In genomic region chr11:17549148-17549547, GRCm38 (mm10) we compare ENCODE assay signal across 21 mouse cellular contexts.
"Had no signal": no experiment of that assay in that cellular context is flagged by ENCODE, and none has a peak within 500 bp of the region (broad histone marks: within the 10 kb centered on the region; RNA-seq: fewer than 3 reads in every experiment).

No protein-coding gene starts in this region.

- H3K9me3 ChIP-seq: limb, embryonic 10.5 days; limb, embryonic 13.5 days; liver, embryonic 15.5 days; lung, embryonic 15.5 days; midbrain, embryonic 10.5 days; midbrain, embryonic 13.5 days had no signal

- DNase-seq: kidney, adult 2 months; kidney, postnatal 25 days; layer of hippocampus, adult 9-11 months; liver; lung, adult 18-20 months; lung, postnatal 10 days; lung, postnatal 36 days; thymus, adult 2 months; thymus, postnatal 14 days; thymus, postnatal 4 days had no signal

- H3K9ac ChIP-seq: limb, embryonic 13.5 days; liver, embryonic 12.5 days; liver, embryonic 15.5 days; lung, embryonic 15.5 days; midbrain, embryonic 13.5 days had no signal

- ATAC-seq: liver, embryonic 12.5 days; midbrain, embryonic 13.5 days had no signal

- H3K27ac ChIP-seq: kidney, postnatal 0 days; layer of hippocampus, adult 2 months; limb, embryonic 10.5 days; limb, embryonic 13.5 days; liver, embryonic 12.5 days; liver, embryonic 15.5 days; lung, embryonic 15.5 days; midbrain, embryonic 10.5 days; midbrain, embryonic 13.5 days; stomach, postnatal 0 days had no signal

- H3K4me3 ChIP-seq: layer of hippocampus, adult 2 months; limb, embryonic 10.5 days; limb, embryonic 13.5 days; liver, embryonic 12.5 days; liver, embryonic 15.5 days; lung, embryonic 15.5 days; midbrain, embryonic 10.5 days; midbrain, embryonic 13.5 days had no signal

- H3K4me2 ChIP-seq: limb, embryonic 13.5 days; liver, embryonic 12.5 days; liver, embryonic 15.5 days; lung, embryonic 15.5 days; midbrain, embryonic 13.5 days had no signal

- H3K27me3 ChIP-seq: limb, embryonic 13.5 days; liver, embryonic 12.5 days; liver, embryonic 15.5 days; lung, embryonic 15.5 days; megakaryocyte, embryonic 14.5 days; midbrain, embryonic 13.5 days had no signal

- H3K4me1 ChIP-seq: limb, embryonic 10.5 days; limb, embryonic 13.5 days; liver, embryonic 12.5 days; liver, embryonic 15.5 days; lung, embryonic 15.5 days; megakaryocyte, embryonic 14.5 days; midbrain, embryonic 10.5 days; midbrain, embryonic 13.5 days had no signal

- H3K36me3 ChIP-seq: limb, embryonic 10.5 days; limb, embryonic 13.5 days; liver, embryonic 12.5 days; liver, embryonic 15.5 days; lung, embryonic 15.5 days; midbrain, embryonic 10.5 days; midbrain, embryonic 13.5 days had no signal
